Mouse (Mus musculus): ENCODE results near the gene Hexdc. TPM values are rescaled to one million over a fixed set of nuclear protein-coding genes. Genes with fewer than 3 reads are reported as not detected.

The Hexdc gene
- polyA plus RNA-seq, 1 experiment from 2014 or later: 5.1 TPM

DNA sequence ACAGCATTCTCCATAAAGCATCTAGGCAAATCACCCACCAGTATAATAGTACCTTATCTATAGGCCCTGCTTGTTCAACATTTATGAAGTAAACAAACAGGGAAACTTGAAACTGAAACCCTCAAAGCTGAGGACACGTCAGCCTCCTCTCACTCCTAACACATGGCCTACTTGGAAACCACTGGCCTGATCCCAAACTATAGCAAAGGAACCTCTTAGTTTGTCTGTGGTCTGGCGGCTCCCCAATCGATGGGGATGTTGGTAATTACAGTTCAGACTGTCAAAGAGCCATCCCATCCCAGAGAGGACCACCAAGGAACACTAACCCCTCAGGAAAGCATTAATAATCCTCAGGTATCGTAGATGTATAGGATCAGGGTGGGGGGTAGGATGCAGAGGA, 4.4 kb upstream of the Hexdc start:
- no peak for DNase-seq (ENCODE audit: low spot score)
- Histone ChIP-seq H3K9me3 (replicated peaks) (no peaks in the 10 kb centered on the region), H3K27ac (replicated peaks) (no peak overlapping the region), H3K4me1 (peaks cover 14% of the 10 kb centered on the region), H3K4me3 (no peak overlapping the region), H3K36me3 (no peaks in the 10 kb centered on the region; the same call in 1 of the 2 replicates), H3K27me3 (ENCODE audit: low read depth, poor library complexity, severe bottlenecking) (no peaks in the 10 kb centered on the region)
- 79% methylated on average over 4 of the region's 4 CpGs for WGBS

DNA sequence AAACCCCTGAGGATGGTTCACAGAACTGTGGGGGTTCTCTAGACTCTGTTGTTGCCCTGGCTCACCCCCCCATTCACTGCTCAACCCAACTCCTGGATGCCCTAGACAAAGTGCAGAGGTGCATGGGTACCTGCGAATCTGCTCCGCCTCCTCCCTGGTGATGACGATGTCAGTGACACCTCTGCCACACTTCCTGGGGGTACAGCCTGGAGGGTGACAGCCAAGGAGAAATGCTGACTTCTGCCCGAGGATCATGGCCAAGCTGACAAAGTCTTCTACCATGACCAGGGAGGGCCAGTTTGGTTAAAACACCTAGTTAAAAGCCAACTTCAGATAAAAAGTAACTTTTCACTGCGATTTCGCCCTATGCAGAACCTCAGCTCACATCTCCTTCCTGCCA, 3.5 kb upstream of the Hexdc start:
- Histone ChIP-seq H3K4me3 (no peak overlapping the region), H3K36me3 (no peaks in the 10 kb centered on the region; the same call in 1 of the 2 replicates), H3K27me3 (ENCODE audit: low read depth, poor library complexity, severe bottlenecking) (no peaks in the 10 kb centered on the region), H3K27ac (replicated peaks) (no peak overlapping the region), H3K4me1 (peaks cover 19% of the 10 kb centered on the region), H3K9me3 (replicated peaks) (no peaks in the 10 kb centered on the region)
- DNase-seq (ENCODE audit: low spot score): no peak
- whole genome bisulfite sequencing: 89% methylated on average over 6 of the region's 6 CpGs

GRCm38 (mm10) chr11:121201436-121202198, 2.6 kb upstream of the Hexdc start:
- H3K36me3 ChIP-seq: no peaks in the 10 kb centered on the region; the same call in 1 of the 2 replicates
- no peaks in the 10 kb centered on the region for H3K9me3 ChIP-seq (replicated peaks)
- peak; percentile 19 for DNase-seq (ENCODE audit: low spot score)
- 73% methylated on average over 11 of the region's 11 CpGs for WGBS
- no peak overlapping the region for H3K4me3 ChIP-seq
- H3K4me1 ChIP-seq: peaks cover 19% of the 10 kb centered on the region
- H3K27ac ChIP-seq (replicated peaks): no peak overlapping the region
- H3K27me3 ChIP-seq (ENCODE audit: low read depth, poor library complexity, severe bottlenecking): no peaks in the 10 kb centered on the region

- H3K36me3 ChIP-seq: peaks cover 14% of the 10 kb centered on the region
- H3K27me3 ChIP-seq (ENCODE audit: low read depth, poor library complexity, severe bottlenecking): no peaks in the 10 kb centered on the region
- peaks cover 19% of the 10 kb centered on the region for H3K4me1 ChIP-seq
- WGBS: 0% methylated on average over 5 of the region's 5 CpGs
- peak overlapping the region; percentile 83 for H3K4me3 ChIP-seq
- H3K9me3 ChIP-seq (replicated peaks): no peaks in the 10 kb centered on the region
- DNase-seq (ENCODE audit: low spot score): no peak
- H3K27ac ChIP-seq (replicated peaks): peak overlapping the region; percentile 93
Observed at GRCm38 (mm10) chr11:121203859-121204160, 423 bp upstream of the Hexdc start.

GRCm38 (mm10) chr11:121216831-121217230, 12.6 kb downstream of the Hexdc start:
- DNase-seq (ENCODE audit: low spot score): no peak
- H3K4me1 ChIP-seq: no peaks in the 10 kb centered on the region
- 92% methylated on average over 3 of the region's 3 CpGs for WGBS
- H3K4me3 ChIP-seq: no peak overlapping the region
- H3K9me3 ChIP-seq (replicated peaks): no peaks in the 10 kb centered on the region
- no peak overlapping the region for H3K27ac ChIP-seq (replicated peaks)
- no peaks in the 10 kb centered on the region for H3K27me3 ChIP-seq (ENCODE audit: low read depth, poor library complexity, severe bottlenecking)
- H3K36me3 ChIP-seq: peaks cover 70% of the 10 kb centered on the region

GRCm38 (mm10) chr11:121219776-121220175, 15.5 kb downstream of the Hexdc start:
- Histone ChIP-seq H3K4me3 (no peak overlapping the region), H3K36me3 (peaks cover 91% of the 10 kb centered on the region), H3K9me3 (replicated peaks) (no peaks in the 10 kb centered on the region), H3K4me1 (no peaks in the 10 kb centered on the region), H3K27me3 (ENCODE audit: low read depth, poor library complexity, severe bottlenecking) (no peaks in the 10 kb centered on the region), H3K27ac (replicated peaks) (no peak overlapping the region)
- 91% methylated on average over 11 of the region's 11 CpGs for WGBS
- DNase-seq (ENCODE audit: low spot score): no peak

DNA sequence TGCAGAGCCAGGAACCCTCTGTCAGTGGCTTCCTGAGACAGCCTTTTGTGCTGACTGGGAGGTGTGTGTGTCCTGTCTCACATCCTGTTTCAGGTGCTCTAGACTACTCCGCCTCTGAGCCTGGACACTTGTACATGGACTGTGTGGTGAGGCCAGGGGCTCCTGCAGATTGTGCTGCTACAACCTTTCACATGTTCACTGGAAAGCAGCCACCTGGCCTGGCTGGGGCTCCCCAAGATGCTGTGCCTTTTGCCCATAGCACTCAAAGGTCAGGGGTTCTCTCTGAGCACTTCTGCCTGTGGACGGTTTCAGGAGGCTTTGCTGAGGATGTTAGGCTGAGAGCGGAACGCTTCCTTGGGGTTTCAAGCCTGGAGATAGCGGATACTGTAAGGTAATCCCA, 16.5 kb downstream of the Hexdc start:
- peaks cover 96% of the 10 kb centered on the region for H3K36me3 ChIP-seq
- WGBS: 91% methylated on average over 5 of the region's 5 CpGs
- no peak overlapping the region for H3K4me3 ChIP-seq
- no peaks in the 10 kb centered on the region for H3K27me3 ChIP-seq (ENCODE audit: low read depth, poor library complexity, severe bottlenecking)
- H3K4me1 ChIP-seq: no peaks in the 10 kb centered on the region
- no peak for DNase-seq (ENCODE audit: low spot score)
- H3K9me3 ChIP-seq (replicated peaks): no peaks in the 10 kb centered on the region
- H3K27ac ChIP-seq (replicated peaks): no peak overlapping the region

DNA sequence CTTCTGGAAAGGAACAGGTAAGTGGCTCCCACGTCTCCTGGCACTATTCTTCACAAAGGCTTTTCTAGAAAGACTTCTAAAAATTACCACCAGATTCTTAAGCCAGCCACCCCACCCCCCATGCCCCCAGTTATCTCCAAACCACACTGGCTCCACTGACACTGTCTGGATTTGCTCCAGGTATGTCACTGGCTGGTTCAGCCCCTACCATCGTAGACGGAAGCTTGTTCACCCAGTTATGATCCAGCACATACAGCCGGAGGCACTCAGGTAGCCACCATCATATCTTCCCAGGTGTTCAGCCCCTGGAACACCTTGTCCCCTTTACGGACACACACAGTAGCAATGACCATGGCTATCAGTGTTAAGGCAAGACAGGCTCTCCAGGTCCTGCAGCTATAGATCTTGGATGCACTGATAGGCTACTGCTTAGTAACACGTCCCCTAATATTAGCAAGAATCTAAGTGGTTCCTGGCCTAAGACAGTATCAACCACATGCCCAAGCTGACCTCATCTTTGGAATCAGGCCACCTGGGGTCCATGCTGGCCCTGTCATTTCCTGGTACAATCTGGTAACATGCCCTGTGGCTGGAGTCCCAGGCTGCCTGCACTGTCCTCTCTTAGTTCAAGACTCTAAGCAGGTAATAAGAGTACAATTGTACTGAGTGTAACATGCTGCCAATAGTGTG, 17.2 kb downstream of the Hexdc start:
- Histone ChIP-seq H3K4me1 (no peaks in the 10 kb centered on the region), H3K4me3 (no peak overlapping the region), H3K27ac (replicated peaks) (no peak overlapping the region), H3K36me3 (peaks cover 96% of the 10 kb centered on the region), H3K27me3 (ENCODE audit: low read depth, poor library complexity, severe bottlenecking) (no peaks in the 10 kb centered on the region), H3K9me3 (replicated peaks) (no peaks in the 10 kb centered on the region)
- DNase-seq (ENCODE audit: low spot score): no peak
- 96% methylated on average over 6 of the region's 6 CpGs for WGBS

DNA sequence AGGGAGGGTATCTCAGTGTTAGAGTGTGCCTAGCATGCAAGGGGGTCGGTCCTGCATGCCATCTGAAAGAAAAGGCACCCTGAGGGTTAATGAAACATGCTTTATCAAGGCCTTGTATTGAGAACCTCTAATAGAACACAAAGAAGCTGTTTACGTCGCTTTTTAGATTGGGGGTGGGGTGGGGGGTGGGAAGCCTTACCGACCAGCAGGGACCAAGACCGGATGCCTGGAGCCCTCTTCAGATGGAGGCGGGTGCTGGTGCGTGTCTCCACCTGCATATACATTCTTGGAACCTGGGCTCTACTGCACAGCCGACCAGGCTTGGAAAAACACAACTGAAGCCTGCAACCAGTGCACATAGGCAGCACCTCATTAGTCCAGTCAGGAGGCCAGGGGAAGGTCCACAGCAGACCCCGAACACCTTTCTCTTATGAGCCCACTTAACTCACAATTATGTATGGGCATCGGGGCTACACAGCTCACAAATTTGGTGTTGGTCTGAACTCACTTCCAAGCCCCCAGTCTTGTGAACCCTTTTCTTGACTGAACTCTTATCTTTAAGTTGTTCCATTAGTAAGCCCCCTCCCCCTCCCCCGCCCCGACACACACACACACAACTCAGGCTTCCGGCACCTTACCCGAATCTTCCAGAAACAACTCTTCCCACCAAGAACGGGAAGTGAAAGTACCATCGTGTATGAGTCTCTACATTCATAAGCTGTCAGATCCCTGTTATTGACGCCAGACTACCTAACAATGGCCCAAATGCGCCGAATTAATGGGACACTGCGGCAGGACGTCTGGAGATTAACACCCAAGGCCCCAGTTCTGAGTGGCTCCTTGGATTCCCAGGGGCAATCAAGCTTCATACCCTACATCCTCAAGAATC, 24.1 kb downstream of the Hexdc start:
- H3K27me3 ChIP-seq (ENCODE audit: low read depth, poor library complexity, severe bottlenecking): no peaks in the 10 kb centered on the region
- peaks cover 31% of the 10 kb centered on the region for H3K4me1 ChIP-seq
- no peaks in the 10 kb centered on the region for H3K9me3 ChIP-seq (replicated peaks)
- WGBS: 37% methylated on average over 21 of the region's 21 CpGs
- peak overlapping the region; percentile 78 for H3K4me3 ChIP-seq
- H3K27ac ChIP-seq (replicated peaks): peak overlapping the region; percentile 85
- DNase-seq (ENCODE audit: low spot score): no peak
- peaks cover 43% of the 10 kb centered on the region for H3K36me3 ChIP-seq

DNA sequence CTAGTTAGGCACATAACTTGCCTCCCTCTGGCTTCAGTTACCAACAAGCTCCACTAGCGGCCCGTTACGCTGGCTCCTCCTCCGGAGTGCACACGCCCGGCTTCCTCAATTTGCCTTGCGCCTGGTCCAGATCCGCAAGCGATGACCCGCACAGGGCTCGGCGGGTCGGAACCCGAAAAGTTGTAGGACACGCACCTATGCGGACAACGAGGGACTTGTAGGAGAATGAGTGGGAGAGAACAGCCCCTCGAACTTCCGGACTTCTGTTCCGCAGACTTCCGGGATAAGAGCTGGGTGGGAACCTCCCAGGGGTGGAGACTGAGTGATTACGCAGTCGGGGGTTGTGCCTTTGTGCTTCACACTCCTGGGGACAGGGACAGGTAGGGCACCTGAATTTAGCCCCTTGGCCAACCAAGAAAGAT, 24.8 kb downstream of the Hexdc start, which contains the start of gene Cybc1:
TSS of gene Cybc1 (minus strand) at position 305 of the 422 bp plus-strand sequence.
- under 1% methylated on average over 23 of the region's 23 CpGs for WGBS
- Histone ChIP-seq H3K36me3 (peaks cover 36% of the 10 kb centered on the region), H3K4me1 (peaks cover 31% of the 10 kb centered on the region), H3K4me3 (peak within 1 kb of the TSS; percentile 78), H3K9me3 (replicated peaks) (no peaks in the 10 kb centered on the region), H3K27ac (replicated peaks) (peak within 1 kb of the TSS; percentile 85), H3K27me3 (ENCODE audit: low read depth, poor library complexity, severe bottlenecking) (no peaks in the 10 kb centered on the region)
- peak; percentile 74 for DNase-seq (ENCODE audit: low spot score)

- H3K4me3 ChIP-seq: no peak overlapping the region
- DNase-seq (ENCODE audit: low spot score): no peak
- no peak overlapping the region for H3K27ac ChIP-seq (replicated peaks)
- 80% methylated on average over 4 of the region's 4 CpGs for WGBS
- peaks cover 40% of the 10 kb centered on the region for H3K4me1 ChIP-seq
- H3K36me3 ChIP-seq: peaks cover 15% of the 10 kb centered on the region
- H3K9me3 ChIP-seq (replicated peaks): no peaks in the 10 kb centered on the region
- H3K27me3 ChIP-seq (ENCODE audit: low read depth, poor library complexity, severe bottlenecking): no peaks in the 10 kb centered on the region
Observed at GRCm38 (mm10) chr11:121231191-121231590, 27.0 kb downstream of the Hexdc start.

GRCm38 (mm10) chr11:121231628-121232291, 27.5 kb downstream of the Hexdc start:
- Histone ChIP-seq H3K4me3 (no peak overlapping the region), H3K9me3 (replicated peaks) (no peaks in the 10 kb centered on the region), H3K4me1 (peaks cover 43% of the 10 kb centered on the region), H3K27me3 (ENCODE audit: low read depth, poor library complexity, severe bottlenecking) (no peaks in the 10 kb centered on the region), H3K36me3 (peaks cover 9% of the 10 kb centered on the region), H3K27ac (replicated peaks) (no peak overlapping the region)
- 55% methylated on average over 4 of the region's 4 CpGs for WGBS
- DNase-seq (ENCODE audit: low spot score): no peak

All from midbrain, embryonic 10.5 days (tissue).